Mouse (Mus musculus): ENCODE data around the gene Cct5. TPM values are rescaled to one million over a fixed set of nuclear protein-coding genes. Genes with fewer than 3 reads are reported as not detected.

Gene Cct5
- polyA plus RNA-seq, 1 experiment, result 275 TPM

GRCm38 (mm10) chr15:31602426-31602825, 822 bp upstream of the Cct5 start:
- no peak overlapping the region for H3K27ac ChIP-seq (ENCODE audit: insufficient read depth, low read length)
- H3K4me1 ChIP-seq (ENCODE audit: control insufficient read depth, insufficient read depth, low read length), result peaks cover 4% of the 10 kb centered on the region; the same call in 1 of the 2 replicates
- TF ChIP-seq POLR2A (IDR thresholded peaks at IDR 0.05; ENCODE audit: low read depth, low read length), result no peak
- TF ChIP-seq CTCF (IDR thresholded peaks at IDR 0.05; ENCODE audit: borderline replicate concordance, insufficient read depth, low read length), result peak; percentile 37; the same call in 1 of the 2 replicates
- H3K4me3 ChIP-seq (ENCODE audit: insufficient read depth, low read length), result peak overlapping the region; percentile 88

GRCm38 (mm10) chr15:31601279-31601645, 342 bp downstream of the Cct5 start:
- Histone ChIP-seq H3K4me3 (ENCODE audit: insufficient read depth, low read length) (peak overlapping the region; percentile 97), H3K27ac (ENCODE audit: insufficient read depth, low read length) (peak overlapping the region; percentile 29), H3K4me1 (ENCODE audit: control insufficient read depth, insufficient read depth, low read length) (peaks cover 4% of the 10 kb centered on the region; the same call in 1 of the 2 replicates)
- TF ChIP-seq CTCF (IDR thresholded peaks at IDR 0.05; ENCODE audit: borderline replicate concordance, insufficient read depth, low read length) (no peak), POLR2A (IDR thresholded peaks at IDR 0.05; ENCODE audit: low read depth, low read length) (no peak)

- TF ChIP-seq CTCF (IDR thresholded peaks at IDR 0.05; ENCODE audit: borderline replicate concordance, insufficient read depth, low read length) (no peak), POLR2A (IDR thresholded peaks at IDR 0.05; ENCODE audit: low read depth, low read length) (no peak)
Measured at GRCm38 (mm10) chr15:31599834-31600233, 1.8 kb downstream of the Cct5 start.

GRCm38 (mm10) chr15:31595651-31596050, 6.0 kb downstream of the Cct5 start:
- TF ChIP-seq CTCF (IDR thresholded peaks at IDR 0.05; ENCODE audit: borderline replicate concordance, insufficient read depth, low read length), result no peak
- TF ChIP-seq POLR2A (IDR thresholded peaks at IDR 0.05; ENCODE audit: low read depth, low read length), result no peak
- Histone ChIP-seq H3K4me3 (ENCODE audit: insufficient read depth, low read length) (no peak overlapping the region), H3K27ac (ENCODE audit: insufficient read depth, low read length) (no peak overlapping the region), H3K4me1 (ENCODE audit: control insufficient read depth, insufficient read depth, low read length) (peaks cover 4% of the 10 kb centered on the region; the same call in 1 of the 2 replicates)

More at GRCm38 (mm10) chr15:31599834-31600233, 1.8 kb downstream of the Cct5 start:
- Histone ChIP-seq H3K4me3 (ENCODE audit: insufficient read depth, low read length) (peak overlapping the region; percentile 97), H3K4me1 (ENCODE audit: control insufficient read depth, insufficient read depth, low read length) (peaks cover 4% of the 10 kb centered on the region; the same call in 1 of the 2 replicates), H3K27ac (ENCODE audit: insufficient read depth, low read length) (no peak overlapping the region)

- TF ChIP-seq POLR2A (IDR thresholded peaks at IDR 0.05; ENCODE audit: low read depth, low read length) (no peak), CTCF (IDR thresholded peaks at IDR 0.05; ENCODE audit: borderline replicate concordance, insufficient read depth, low read length) (no peak)
- no peak overlapping the region for H3K4me3 ChIP-seq (ENCODE audit: insufficient read depth, low read length)
Measured at GRCm38 (mm10) chr15:31594260-31594659, 7.3 kb downstream of the Cct5 start.

GRCm38 (mm10) chr15:31592531-31592930, 9.1 kb downstream of the Cct5 start:
- TF ChIP-seq CTCF (IDR thresholded peaks at IDR 0.05; ENCODE audit: borderline replicate concordance, insufficient read depth, low read length) (no peak), POLR2A (IDR thresholded peaks at IDR 0.05; ENCODE audit: low read depth, low read length) (no peak)
- H3K4me1 ChIP-seq (ENCODE audit: control insufficient read depth, insufficient read depth, low read length), result peaks cover 2% of the 10 kb centered on the region; the same call in 1 of the 2 replicates
- no peak overlapping the region for H3K27ac ChIP-seq (ENCODE audit: insufficient read depth, low read length)
- no peak overlapping the region for H3K4me3 ChIP-seq (ENCODE audit: insufficient read depth, low read length)

More at GRCm38 (mm10) chr15:31594260-31594659, 7.3 kb downstream of the Cct5 start:
- Histone ChIP-seq H3K27ac (ENCODE audit: insufficient read depth, low read length) (no peak overlapping the region), H3K4me1 (ENCODE audit: control insufficient read depth, insufficient read depth, low read length) (peaks cover under 1% of the 10 kb centered on the region; the same call in 1 of the 2 replicates)

- Histone ChIP-seq H3K4me3 (ENCODE audit: insufficient read depth, low read length) (no peak overlapping the region), H3K4me1 (ENCODE audit: control insufficient read depth, insufficient read depth, low read length) (peaks cover 2% of the 10 kb centered on the region; the same call in 1 of the 2 replicates), H3K27ac (ENCODE audit: insufficient read depth, low read length) (no peak overlapping the region)
- TF ChIP-seq POLR2A (IDR thresholded peaks at IDR 0.05; ENCODE audit: low read depth, low read length), result no peak
- no peak for TF ChIP-seq CTCF (IDR thresholded peaks at IDR 0.05; ENCODE audit: borderline replicate concordance, insufficient read depth, low read length)
Measured at GRCm38 (mm10) chr15:31590176-31590575, 11.4 kb downstream of the Cct5 start.

GRCm38 (mm10) chr15:31588989-31589640, 12.5 kb downstream of the Cct5 start:
- TF ChIP-seq CTCF (IDR thresholded peaks at IDR 0.05; ENCODE audit: borderline replicate concordance, insufficient read depth, low read length) (no peak), POLR2A (IDR thresholded peaks at IDR 0.05; ENCODE audit: low read depth, low read length) (no peak)
- Histone ChIP-seq H3K4me1 (ENCODE audit: control insufficient read depth, insufficient read depth, low read length) (peaks cover 2% of the 10 kb centered on the region; the same call in 1 of the 2 replicates), H3K4me3 (ENCODE audit: insufficient read depth, low read length) (no peak overlapping the region), H3K27ac (ENCODE audit: insufficient read depth, low read length) (no peak overlapping the region)

- TF ChIP-seq CTCF (IDR thresholded peaks at IDR 0.05; ENCODE audit: borderline replicate concordance, insufficient read depth, low read length) (no peak), POLR2A (IDR thresholded peaks at IDR 0.05; ENCODE audit: low read depth, low read length) (no peak)
Measured at GRCm38 (mm10) chr15:31587789-31588188, 13.8 kb downstream of the Cct5 start.

GRCm38 (mm10) chr15:31586519-31586918, 15.1 kb downstream of the Cct5 start:
- TF ChIP-seq CTCF (IDR thresholded peaks at IDR 0.05; ENCODE audit: borderline replicate concordance, insufficient read depth, low read length) (peak; percentile 96), POLR2A (IDR thresholded peaks at IDR 0.05; ENCODE audit: low read depth, low read length) (no peak)
- Histone ChIP-seq H3K4me1 (ENCODE audit: control insufficient read depth, insufficient read depth, low read length) (peaks cover 2% of the 10 kb centered on the region; the same call in 1 of the 2 replicates), H3K27ac (ENCODE audit: insufficient read depth, low read length) (no peak overlapping the region), H3K4me3 (ENCODE audit: insufficient read depth, low read length) (no peak overlapping the region)

More at GRCm38 (mm10) chr15:31587789-31588188, 13.8 kb downstream of the Cct5 start:
- Histone ChIP-seq H3K27ac (ENCODE audit: insufficient read depth, low read length) (no peak overlapping the region), H3K4me1 (ENCODE audit: control insufficient read depth, insufficient read depth, low read length) (peaks cover 2% of the 10 kb centered on the region; the same call in 1 of the 2 replicates), H3K4me3 (ENCODE audit: insufficient read depth, low read length) (no peak overlapping the region)

All from embryonic fibroblast, embryonic 13.5 days (primary cell).